Mouse (Mus musculus): ENCODE results near the gene Gng2.

GRCm38 (mm10) chr14:20023939-20024338 is 46.5 kb upstream of the Gng2 start:
- TF ChIP-seq CTCF (IDR thresholded peaks at IDR 0.05; ENCODE audit: control insufficient read depth, insufficient read depth, insufficient replicate concordance, low read depth, low read length) (no peak), POLR2A (IDR thresholded peaks at IDR 0.05; ENCODE audit: control insufficient read depth, low read depth, low read length) (no peak)
